Mouse (Mus musculus) E14TG2a.4 (cell line): ENCODE results near the gene Aco1.

ENCODE experiments used
- H3K27me3 ChIP-seq: 2 replicates; pipeline ENCODE4 v1.6.1; 2014; ENCODE audit warnings: low read length, control low read depth; ENCODE audit not compliant: insufficient read depth
- H3K36me3 ChIP-seq: 2 replicates; pipeline ENCODE4 v1.6.1; 2014; ENCODE audit warnings: low read length, control low read depth; ENCODE audit not compliant: insufficient read depth
- H3K4me1 ChIP-seq: replicated peaks from 2 replicates; pipeline ENCODE4 v1.6.1; 2014; ENCODE audit warnings: low read depth, low read length, control low read depth
- H3K4me3 ChIP-seq: replicated peaks from 2 replicates; pipeline ENCODE4 v1.5.1; 2014; ENCODE audit warnings: mild to moderate bottlenecking, low read length
- H3K9me3 ChIP-seq: 2 replicates; pipeline ENCODE4 v1.6.1; 2014; ENCODE audit warnings: low read length, control low read depth
- CTCF ChIP-seq: conservative IDR thresholded peaks from 2 replicates; pipeline ENCODE4 v1.5.1; 2014; ENCODE audit warnings: low read length
- NANOG ChIP-seq: IDR thresholded peaks from 2 replicates; pipeline ENCODE4 v1.6.1; 2014; ENCODE audit warnings: borderline replicate concordance, low read length, mixed read lengths
- POU5F1 ChIP-seq: IDR thresholded peaks from 2 replicates; pipeline ENCODE4 v1.6.1; 2014; ENCODE audit warnings: low read length, borderline replicate concordance

Gene Aco1

GRCm38 (mm10) chr4:40229723-40230122, 86.8 kb downstream of the Aco1 start:
- H3K9me3 ChIP-seq: no peaks in the 10 kb centered on the region; the same call in 1 of the 2 replicates

GRCm38 (mm10) chr4:40233062-40233664, 90.3 kb downstream of the Aco1 start:
- H3K4me3 ChIP-seq: no peak overlapping the region
- H3K36me3 ChIP-seq: peaks cover 5% of the 10 kb centered on the region; the same call in 1 of the 2 replicates
- TF ChIP-seq CTCF: no peak
- TF ChIP-seq POU5F1: no peak
- peak; percentile 95 for TF ChIP-seq NANOG
- peaks cover 77% of the 10 kb centered on the region for H3K4me1 ChIP-seq
- H3K9me3 ChIP-seq: no peaks in the 10 kb centered on the region; the same call in 1 of the 2 replicates
- H3K27me3 ChIP-seq: no peaks in the 10 kb centered on the region

More at GRCm38 (mm10) chr4:40229723-40230122, 86.8 kb downstream of the Aco1 start:
- no peak for TF ChIP-seq CTCF
- TF ChIP-seq POU5F1: no peak
- TF ChIP-seq NANOG: no peak
- Histone ChIP-seq H3K4me1 (peaks cover 88% of the 10 kb centered on the region), H3K4me3 (peak overlapping the region; percentile 26; the same call in 1 of the 2 replicates), H3K36me3 (peaks cover 9% of the 10 kb centered on the region; the same call in 1 of the 2 replicates), H3K27me3 (no peaks in the 10 kb centered on the region)

- Histone ChIP-seq H3K4me1 (peaks cover 79% of the 10 kb centered on the region), H3K27me3 (no peaks in the 10 kb centered on the region), H3K9me3 (no peaks in the 10 kb centered on the region; the same call in 1 of the 2 replicates), H3K36me3 (peaks cover 5% of the 10 kb centered on the region; the same call in 1 of the 2 replicates), H3K4me3 (no peak overlapping the region; the same call in 1 of the 2 replicates)
- TF ChIP-seq CTCF (no peak), POU5F1 (no peak), NANOG (no peak)
Observed at GRCm38 (mm10) chr4:40234256-40234655, 91.4 kb downstream of the Aco1 start.

GRCm38 (mm10) chr4:40236829-40237228, 93.9 kb downstream of the Aco1 start:
- H3K27me3 ChIP-seq: no peaks in the 10 kb centered on the region
- 0 out of 2 replicates have a peak overlapping the region, but pooled peaks have one; percentile 8 for H3K4me3 ChIP-seq
- peaks cover 79% of the 10 kb centered on the region for H3K4me1 ChIP-seq
- no peaks in the 10 kb centered on the region; the same call in 1 of the 2 replicates for H3K9me3 ChIP-seq
- TF ChIP-seq NANOG (no peak), POU5F1 (no peak), CTCF (no peak)
- H3K36me3 ChIP-seq: peaks cover 5% of the 10 kb centered on the region; the same call in 1 of the 2 replicates

- peaks cover 75% of the 10 kb centered on the region for H3K4me1 ChIP-seq
- no peaks in the 10 kb centered on the region for H3K9me3 ChIP-seq
Observed at GRCm38 (mm10) chr4:40238483-40239408, 95.9 kb downstream of the Aco1 start.

GRCm38 (mm10) chr4:40239409-40240271, 96.8 kb downstream of the Aco1 start, which contains the start of gene Ddx58:
Ddx58 (minus strand) TSS chr4:40239828.
- Histone ChIP-seq H3K4me1 (peaks cover 68% of the 10 kb centered on the region), H3K4me3 (peak within 1 kb of the TSS; percentile 76), H3K9me3 (no peaks in the 10 kb centered on the region), H3K27me3 (no peaks in the 10 kb centered on the region), H3K36me3 (peaks cover 5% of the 10 kb centered on the region; the same call in 1 of the 2 replicates)
- no peak for TF ChIP-seq CTCF
- TF ChIP-seq NANOG: no peak
- no peak for TF ChIP-seq POU5F1

More at GRCm38 (mm10) chr4:40238483-40239408, 95.9 kb downstream of the Aco1 start:
- Histone ChIP-seq H3K36me3 (peaks cover 5% of the 10 kb centered on the region; the same call in 1 of the 2 replicates), H3K27me3 (no peaks in the 10 kb centered on the region), H3K4me3 (peak overlapping the region; percentile 76)
- peak; percentile 91 for TF ChIP-seq NANOG
- no peak for TF ChIP-seq POU5F1

- TF ChIP-seq NANOG: no peak
- no peak for TF ChIP-seq POU5F1
- TF ChIP-seq CTCF: no peak
- H3K9me3 ChIP-seq: no peaks in the 10 kb centered on the region
- H3K27me3 ChIP-seq: no peaks in the 10 kb centered on the region
- H3K36me3 ChIP-seq: peaks cover under 1% of the 10 kb centered on the region; the same call in 1 of the 2 replicates
- peaks cover 61% of the 10 kb centered on the region for H3K4me1 ChIP-seq
- peak overlapping the region; percentile 52 for H3K4me3 ChIP-seq
Observed at GRCm38 (mm10) chr4:40240272-40240744, 97.4 kb downstream of the Aco1 start.

- no peaks in the 10 kb centered on the region for H3K36me3 ChIP-seq
- peaks cover 54% of the 10 kb centered on the region for H3K4me1 ChIP-seq
- H3K4me3 ChIP-seq: no peak overlapping the region
- H3K27me3 ChIP-seq: no peaks in the 10 kb centered on the region; the same call in 1 of the 2 replicates
- TF ChIP-seq NANOG: no peak
- no peak for TF ChIP-seq CTCF
- no peak for TF ChIP-seq POU5F1
- H3K9me3 ChIP-seq: no peaks in the 10 kb centered on the region
Observed at GRCm38 (mm10) chr4:40241928-40242327, 99.0 kb downstream of the Aco1 start.
